Mouse (Mus musculus) lung, embryonic 15.5 days (tissue): ENCODE results near the gene Cd200r4. TPM values are rescaled to one million over a fixed set of nuclear protein-coding genes. Genes with fewer than 3 reads are reported as not detected.

Source experiments
- polyA plus RNA-seq: library from polyadenylated mRNA; unstranded; fragments of >200 nt; fragmentation: Nextera tagmentation; extraction: Ambion mirVana; gene quantifications from 2 replicates; pipeline ENCODE4 v1.2.1, GENCODE M21; 2015

The Cd200r4 gene
- polyA plus RNA-seq, 1 experiment from 2014 or later = 0.14 TPM

Other genes starting within 250 kb of the Cd200r4 start
- gene Nepro, start 87.4 kb upstream of the Cd200r4 start, polyA plus RNA-seq = 9.5 and 9.8 TPM in 2 replicates
- 25.9 and 31.3 TPM in 2 replicates for gene Gtpbp8, start 65.4 kb upstream of the Cd200r4 start, polyA plus RNA-seq
- 1.3 and 1.5 TPM in 2 replicates for gene Cd200r1, start 46.0 kb upstream of the Cd200r4 start, polyA plus RNA-seq
- gene Cd200r2, start 55.4 kb downstream of the Cd200r4 start, polyA plus RNA-seq = not detected in 2 replicates
- 0.40 and 0.49 TPM in 2 replicates for gene Cd200r3, start 131.9 kb downstream of the Cd200r4 start, polyA plus RNA-seq